Mouse (Mus musculus): ENCODE measurements around the gene Nlrc3. TPM values are rescaled to one million over a fixed set of nuclear protein-coding genes. Genes with fewer than 3 reads are reported as not detected.

The Nlrc3 gene
- polyA plus RNA-seq, 1 experiment from 2014 or later, result 1.3 TPM

DNA sequence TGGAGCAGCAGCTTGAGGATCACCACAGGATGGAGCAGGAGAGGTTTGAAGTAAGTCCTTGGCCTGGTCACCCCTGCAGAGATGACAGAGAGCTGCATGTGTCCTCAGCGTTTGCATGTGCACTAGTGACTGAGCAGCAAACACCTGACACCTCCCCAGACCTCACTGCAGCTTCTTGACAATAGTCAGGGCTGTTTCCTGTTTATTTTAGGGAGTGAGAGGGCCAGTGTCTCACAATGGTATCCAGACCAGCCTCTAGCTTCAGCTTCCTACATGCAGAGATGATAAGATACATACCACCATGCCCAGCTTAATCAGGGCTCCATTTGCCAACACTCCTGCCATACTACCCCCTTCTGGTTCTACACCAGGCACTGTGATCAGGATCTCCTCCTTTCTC, 47.9 kb downstream of the Nlrc3 start:
- peaks cover 39% of the 10 kb centered on the region for H3K36me3 ChIP-seq
- no peak overlapping the region for H3K27ac ChIP-seq
- no peak for ATAC-seq (replicated peaks; ENCODE audit: insufficient number of reproducible peaks, insufficient read depth, low FRiP score, low read depth)
- no peaks in the 10 kb centered on the region for H3K9me3 ChIP-seq (replicated peaks)
- 58% methylated on average over 1 of the region's 1 CpGs for WGBS
- H3K27me3 ChIP-seq, result no peaks in the 10 kb centered on the region
- H3K9ac ChIP-seq, result no peak overlapping the region
- H3K4me3 ChIP-seq, result no peak overlapping the region
- no peaks in the 10 kb centered on the region for H3K4me1 ChIP-seq (replicated peaks)
- H3K4me2 ChIP-seq, result no peak overlapping the region

DNA sequence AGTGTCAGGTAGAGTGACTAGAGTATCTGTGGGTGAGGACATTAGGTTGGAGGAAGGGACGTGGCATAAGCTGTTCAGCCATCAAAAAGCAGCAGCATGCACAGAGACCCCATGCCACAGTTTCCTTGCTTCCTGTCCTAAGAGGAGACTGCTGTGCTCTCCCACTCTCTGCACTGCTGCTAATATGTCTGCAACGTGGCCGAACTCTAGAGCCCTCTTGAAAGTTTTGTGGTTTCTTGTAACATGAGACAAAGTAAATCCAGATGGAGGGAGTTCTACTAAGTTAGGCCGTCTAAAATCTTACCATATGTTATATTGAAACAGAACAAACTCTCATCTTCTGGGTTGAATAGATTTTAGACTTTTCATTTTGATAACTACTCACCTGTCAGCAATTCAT, 52.5 kb downstream of the Nlrc3 start:
- Histone ChIP-seq H3K9me3 (replicated peaks) (no peaks in the 10 kb centered on the region), H3K4me1 (replicated peaks) (no peaks in the 10 kb centered on the region), H3K27me3 (no peaks in the 10 kb centered on the region), H3K27ac (no peak overlapping the region), H3K36me3 (peaks cover 47% of the 10 kb centered on the region), H3K4me2 (no peak overlapping the region), H3K4me3 (no peak overlapping the region), H3K9ac (no peak overlapping the region)
- ATAC-seq (replicated peaks; ENCODE audit: insufficient number of reproducible peaks, insufficient read depth, low FRiP score, low read depth), result no peak
- 82% methylated on average over 4 of the region's 4 CpGs for WGBS

DNA sequence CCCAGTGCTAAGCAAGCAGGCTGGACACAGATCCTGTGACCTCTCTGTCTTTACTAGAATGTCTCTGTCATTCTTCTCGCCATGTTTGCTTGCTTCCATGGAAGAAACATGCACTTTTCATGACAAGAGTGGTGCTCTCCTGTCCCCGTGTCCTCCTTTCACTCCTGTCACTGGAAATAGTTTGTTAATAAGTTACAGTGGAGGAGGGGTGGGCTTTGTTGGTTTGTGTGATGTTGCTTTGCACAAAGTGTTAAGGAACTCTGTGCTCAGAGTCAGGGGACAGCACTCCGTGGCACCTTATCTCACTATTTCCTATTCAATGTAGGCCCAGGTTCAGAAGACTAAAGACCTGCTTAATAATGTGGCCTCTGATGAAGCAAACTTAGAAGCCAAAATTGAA, 52.9 kb downstream of the Nlrc3 start:
- Histone ChIP-seq H3K36me3 (peaks cover 47% of the 10 kb centered on the region), H3K4me3 (no peak overlapping the region), H3K27me3 (no peaks in the 10 kb centered on the region), H3K9ac (no peak overlapping the region), H3K4me2 (no peak overlapping the region), H3K9me3 (replicated peaks) (no peaks in the 10 kb centered on the region), H3K27ac (no peak overlapping the region), H3K4me1 (replicated peaks) (no peaks in the 10 kb centered on the region)
- no peak for ATAC-seq (replicated peaks; ENCODE audit: insufficient number of reproducible peaks, insufficient read depth, low FRiP score, low read depth)
- WGBS, result 80% methylated on average over 3 of the region's 3 CpGs

DNA sequence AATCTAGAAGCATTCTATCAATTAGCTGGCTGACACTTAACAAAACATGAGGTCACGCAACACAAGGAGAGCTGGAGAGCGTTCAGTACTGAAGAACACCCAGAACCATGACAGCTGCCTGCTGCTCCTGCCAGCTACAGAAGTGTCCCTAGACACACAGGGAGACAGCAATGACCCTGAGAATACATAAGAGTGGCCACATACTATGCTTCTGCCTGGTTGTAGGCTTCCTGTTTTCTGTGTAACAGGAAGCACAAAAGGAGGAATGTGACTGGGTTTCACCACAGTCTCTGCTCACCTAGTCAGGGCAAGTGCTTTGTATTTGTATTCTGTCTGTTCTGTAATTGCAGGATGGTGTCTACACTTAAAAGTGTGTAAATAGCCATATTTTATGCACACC, 55.7 kb downstream of the Nlrc3 start:
- H3K4me2 ChIP-seq, result no peak overlapping the region
- WGBS, result 76% methylated on average over 2 of the region's 2 CpGs
- H3K27ac ChIP-seq, result no peak overlapping the region
- no peak for ATAC-seq (replicated peaks; ENCODE audit: insufficient number of reproducible peaks, insufficient read depth, low FRiP score, low read depth)
- no peaks in the 10 kb centered on the region for H3K9me3 ChIP-seq (replicated peaks)
- no peaks in the 10 kb centered on the region for H3K27me3 ChIP-seq
- no peak overlapping the region for H3K9ac ChIP-seq
- no peaks in the 10 kb centered on the region for H3K4me1 ChIP-seq (replicated peaks)
- H3K36me3 ChIP-seq, result peaks cover 38% of the 10 kb centered on the region
- H3K4me3 ChIP-seq, result no peak overlapping the region

DNA sequence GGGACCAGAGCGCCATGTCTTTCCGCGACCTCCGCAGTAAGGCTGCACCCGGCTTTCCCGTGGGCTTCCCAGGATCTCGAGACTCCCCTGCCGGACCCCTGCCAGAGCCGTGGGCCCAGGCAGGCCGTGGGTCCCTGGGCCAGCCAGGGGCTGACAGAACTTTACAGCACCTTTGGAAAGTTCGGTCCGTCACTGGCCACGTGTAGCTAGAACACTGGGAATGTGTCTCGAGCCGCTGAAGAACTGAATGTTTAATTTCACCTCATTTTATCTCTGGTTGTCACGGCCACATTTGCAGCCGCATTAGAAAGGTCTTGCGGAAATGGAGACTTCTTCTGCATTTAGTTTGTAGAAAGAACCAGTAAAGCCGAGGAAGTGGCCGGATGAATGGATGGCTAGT, 67.3 kb downstream of the Nlrc3 start:
- WGBS, result 5% methylated on average over 20 of the region's 20 CpGs
- no peaks in the 10 kb centered on the region for H3K9me3 ChIP-seq (replicated peaks)
- H3K27me3 ChIP-seq, result no peaks in the 10 kb centered on the region
- H3K36me3 ChIP-seq, result peaks cover 32% of the 10 kb centered on the region
- peak overlapping the region; percentile 74 for H3K4me3 ChIP-seq
- H3K4me1 ChIP-seq (replicated peaks), result peaks cover 6% of the 10 kb centered on the region; the same call in 1 of the 2 replicates
- peak overlapping the region; percentile 75 for H3K9ac ChIP-seq
- H3K27ac ChIP-seq, result peak overlapping the region; percentile 80; the same call in 1 of the 2 replicates
- ATAC-seq (replicated peaks; ENCODE audit: insufficient number of reproducible peaks, insufficient read depth, low FRiP score, low read depth), result no peak; the same call in 1 of the 2 replicates
- peak overlapping the region; percentile 89 for H3K4me2 ChIP-seq

DNA sequence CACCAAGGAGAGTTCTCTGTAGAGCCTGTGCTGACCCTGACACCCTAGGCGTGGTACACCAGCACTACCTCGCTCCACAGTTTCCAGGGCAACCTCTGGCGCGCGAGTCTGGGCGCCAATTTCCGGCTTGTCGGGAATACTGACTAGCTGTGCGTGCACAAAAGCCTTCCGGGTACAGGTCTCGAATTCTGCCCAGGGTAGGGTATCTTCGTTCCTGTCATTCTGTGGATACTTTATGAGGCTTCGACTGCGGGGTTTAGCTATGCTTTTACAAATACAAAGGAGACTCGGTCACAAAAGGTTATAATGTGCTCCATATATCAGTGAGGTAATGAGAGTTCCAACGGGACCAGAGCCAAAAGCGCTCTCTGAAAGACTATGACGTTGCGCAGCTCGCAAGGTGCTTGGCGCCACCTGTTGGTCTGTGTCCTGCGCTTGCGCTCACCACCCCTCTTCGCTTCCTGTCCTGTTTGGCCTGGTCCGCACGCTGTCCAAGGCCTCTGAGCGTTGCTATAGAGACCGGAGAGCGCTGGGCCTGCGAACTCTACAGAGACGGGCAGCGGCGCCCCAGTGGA, 67.8 kb downstream of the Nlrc3 start, which contains the start of the genes 1700037C18Rik and Cluap1:
1700037C18Rik (minus strand) TSS at position 153 of the 575 bp plus-strand sequence.
Cluap1 (plus strand) TSS at position 265 of the 575 bp plus-strand sequence.
- Histone ChIP-seq H3K4me3 (peak within 1 kb of the TSS; percentile 74), H3K9me3 (replicated peaks) (no peaks in the 10 kb centered on the region), H3K4me2 (peak within 1 kb of the TSS; percentile 89), H3K36me3 (peaks cover 30% of the 10 kb centered on the region), H3K9ac (peak within 1 kb of the TSS; percentile 75), H3K27ac (peak within 1 kb of the TSS; percentile 80), H3K4me1 (replicated peaks) (peaks cover 6% of the 10 kb centered on the region; the same call in 1 of the 2 replicates), H3K27me3 (no peaks in the 10 kb centered on the region)
- WGBS, result under 1% methylated on average over 33 of the region's 33 CpGs
- peak; percentile 96 for ATAC-seq (replicated peaks; ENCODE audit: insufficient number of reproducible peaks, insufficient read depth, low FRiP score, low read depth)

DNA sequence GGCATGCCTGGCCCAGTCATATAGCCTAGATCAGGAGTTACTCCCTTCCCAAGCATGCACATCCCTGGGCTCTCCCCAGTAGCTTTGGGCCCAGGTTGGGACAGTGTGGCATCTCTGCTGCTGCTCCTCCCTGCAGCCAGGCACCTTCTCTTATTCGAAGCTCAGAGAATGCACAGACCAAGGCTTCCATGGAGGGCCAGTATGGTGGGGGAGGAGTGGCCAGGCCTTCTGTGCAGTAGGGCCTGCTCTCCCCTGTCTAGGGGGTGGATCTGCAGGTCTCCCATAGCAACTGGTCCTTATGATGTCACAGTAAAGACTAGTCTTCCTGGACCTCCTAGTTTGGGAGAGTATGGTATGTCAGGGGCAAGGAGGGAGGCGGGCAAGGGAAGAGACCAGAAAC, 69.0 kb downstream of the Nlrc3 start:
- H3K36me3 ChIP-seq, result peaks cover 22% of the 10 kb centered on the region
- 76% methylated on average over 2 of the region's 2 CpGs for WGBS
- no peak overlapping the region; the same call in 1 of the 2 replicates for H3K4me2 ChIP-seq

DNA sequence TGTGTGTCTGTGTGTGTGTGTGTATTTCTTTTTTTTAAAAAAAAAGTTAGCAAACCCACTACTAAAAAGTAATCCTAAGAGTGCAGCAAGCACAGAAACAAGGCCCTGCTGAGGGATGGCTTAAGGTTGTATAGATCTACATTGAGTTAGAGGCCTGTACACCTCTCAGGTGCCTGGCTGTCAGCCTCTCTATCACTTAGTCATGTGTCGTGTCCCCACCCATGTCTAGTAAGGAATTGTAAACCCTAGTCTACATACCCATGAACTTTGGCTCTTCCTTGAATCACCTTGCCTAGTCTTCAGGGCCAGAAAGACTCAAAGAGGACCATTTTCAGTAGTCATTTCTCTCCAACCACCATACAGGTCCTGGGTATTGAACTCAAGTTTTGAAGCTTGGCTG, 79.9 kb downstream of the Nlrc3 start:
- Histone ChIP-seq H3K27ac (no peak overlapping the region), H3K9me3 (replicated peaks) (no peaks in the 10 kb centered on the region), H3K4me1 (replicated peaks) (peaks cover 9% of the 10 kb centered on the region), H3K36me3 (peaks cover 44% of the 10 kb centered on the region), H3K4me2 (no peak overlapping the region), H3K27me3 (no peaks in the 10 kb centered on the region), H3K9ac (no peak overlapping the region), H3K4me3 (no peak overlapping the region)
- 94% methylated on average over 1 of the region's 1 CpGs for WGBS
- ATAC-seq (replicated peaks; ENCODE audit: insufficient number of reproducible peaks, insufficient read depth, low FRiP score, low read depth), result no peak

More for the DNA sequence above, 69.0 kb downstream of the Nlrc3 start:
- Histone ChIP-seq H3K27me3 (no peaks in the 10 kb centered on the region), H3K9me3 (replicated peaks) (no peaks in the 10 kb centered on the region), H3K9ac (no peak overlapping the region), H3K4me3 (0 out of 2 replicates have a peak overlapping the region, but pooled peaks have one; percentile 74), H3K27ac (no peak overlapping the region), H3K4me1 (replicated peaks) (peaks cover 6% of the 10 kb centered on the region; the same call in 1 of the 2 replicates)
- no peak for ATAC-seq (replicated peaks; ENCODE audit: insufficient number of reproducible peaks, insufficient read depth, low FRiP score, low read depth)

DNA sequence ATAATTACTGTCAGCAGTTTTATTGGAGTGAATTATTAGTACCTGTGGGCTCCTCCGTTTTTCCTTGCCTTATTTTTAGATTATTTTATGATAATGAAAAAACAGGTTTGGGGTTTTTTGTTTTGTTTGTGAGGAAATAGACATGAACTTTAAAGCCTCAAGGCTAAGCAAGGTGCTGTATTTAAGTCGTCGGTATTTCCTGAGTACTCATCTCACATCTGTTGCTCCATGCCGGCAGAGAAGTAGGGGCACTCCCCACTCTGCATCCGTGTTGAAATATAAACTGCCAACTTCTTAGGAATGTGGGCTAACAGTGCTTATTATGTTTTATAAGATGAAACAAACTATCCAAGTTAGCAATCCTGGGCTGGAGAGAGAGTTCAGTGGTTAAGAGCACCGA, 80.4 kb downstream of the Nlrc3 start:
- H3K4me1 ChIP-seq (replicated peaks), result peaks cover 9% of the 10 kb centered on the region
- no peak overlapping the region for H3K4me2 ChIP-seq
- H3K27me3 ChIP-seq, result no peaks in the 10 kb centered on the region
- WGBS, result 78% methylated on average over 6 of the region's 6 CpGs
- no peak for ATAC-seq (replicated peaks; ENCODE audit: insufficient number of reproducible peaks, insufficient read depth, low FRiP score, low read depth)
- H3K27ac ChIP-seq, result no peak overlapping the region
- peaks cover 40% of the 10 kb centered on the region for H3K36me3 ChIP-seq
- no peaks in the 10 kb centered on the region for H3K9me3 ChIP-seq (replicated peaks)
- no peak overlapping the region for H3K4me3 ChIP-seq
- H3K9ac ChIP-seq, result no peak overlapping the region

DNA sequence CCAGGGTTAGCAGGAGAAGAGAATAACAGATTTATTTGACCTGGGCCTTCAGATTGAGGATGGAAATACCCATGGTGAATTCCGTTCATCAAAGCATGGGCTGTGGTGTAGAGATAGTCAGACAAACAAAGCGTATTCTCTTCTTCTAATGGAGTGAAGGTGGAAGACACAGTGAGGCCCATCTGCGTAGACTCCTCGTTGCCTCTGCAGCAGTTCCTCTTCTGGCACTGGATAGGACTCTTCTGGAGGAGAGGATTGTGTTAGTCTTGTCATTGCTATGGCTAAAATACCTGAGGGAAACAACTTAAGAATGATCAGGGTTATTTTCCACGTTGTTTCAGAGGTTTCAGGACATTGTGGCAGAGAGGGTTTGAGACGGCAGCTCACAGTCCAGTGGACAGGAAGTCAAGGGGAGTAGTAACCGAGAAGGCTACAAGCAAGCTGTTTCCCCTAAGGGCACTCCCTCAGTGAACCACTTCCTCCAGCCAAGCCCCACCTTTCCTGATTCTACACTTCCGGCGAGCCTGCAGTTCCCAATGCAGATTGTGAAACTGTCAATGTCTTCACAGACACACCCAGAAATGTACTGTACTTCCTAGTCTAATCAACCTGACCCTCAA, 81.1 kb downstream of the Nlrc3 start:
- no peak overlapping the region for H3K9ac ChIP-seq
- peaks cover 32% of the 10 kb centered on the region for H3K36me3 ChIP-seq
- peak; percentile 47; the same call in 1 of the 2 replicates for ATAC-seq (replicated peaks; ENCODE audit: insufficient number of reproducible peaks, insufficient read depth, low FRiP score, low read depth)
- H3K27me3 ChIP-seq, result no peaks in the 10 kb centered on the region
- H3K27ac ChIP-seq, result peak overlapping the region; percentile 65
- no peak overlapping the region for H3K4me3 ChIP-seq
- peaks cover 9% of the 10 kb centered on the region for H3K4me1 ChIP-seq (replicated peaks)
- 68% methylated on average over 9 of the region's 9 CpGs for WGBS
- H3K9me3 ChIP-seq (replicated peaks), result no peaks in the 10 kb centered on the region
- H3K4me2 ChIP-seq, result peak overlapping the region; percentile 3; the same call in 1 of the 2 replicates
